13 mouse cellular contexts compared by ENCODE assay signal in the genomic region with DNA sequence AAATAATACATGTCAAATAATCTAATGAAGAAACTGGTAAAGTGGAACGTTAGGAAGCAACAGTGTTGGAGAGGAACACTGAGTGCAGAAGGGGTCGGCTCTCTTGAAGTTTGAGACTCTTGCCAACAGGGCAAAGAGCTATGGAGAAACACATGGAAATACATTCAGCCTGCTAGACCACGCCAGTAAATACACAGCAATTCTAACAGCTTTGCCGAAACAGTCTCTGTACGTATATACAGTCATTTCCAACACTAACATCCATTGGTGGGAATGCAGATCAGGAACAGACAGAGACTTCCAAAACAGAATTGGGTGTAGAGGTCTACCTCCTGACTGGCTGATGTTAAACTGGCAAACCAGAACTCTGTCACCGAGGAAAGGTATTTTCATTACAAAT. TPM values are rescaled to one million over a fixed set of nuclear protein-coding genes. Genes with fewer than 3 reads are reported as not detected.
A peak's percentile ranks its signal among the peaks of the same experiment; 100 is the strongest.
DNase-seq lines count a peak whose midpoint lies in the region; ATAC-seq lines count a peak whose summit lies in the region.
"Had no signal": no experiment of that assay in that cellular context is flagged by ENCODE, and none has a peak within 500 bp of the region (broad histone marks: within the 10 kb centered on the region; RNA-seq: fewer than 3 reads in every experiment).

No protein-coding gene starts in this region.

- H3K4me1 ChIP-seq in heart, embryonic 13.5 days = peaks cover 33% of the 10 kb centered on the region
- peaks cover 36% of the 10 kb centered on the region for H3K4me1 ChIP-seq in neural tube, embryonic 11.5 days (ENCODE audit: control insufficient read depth, insufficient read depth, low read length)
- peaks cover 70% of the 10 kb centered on the region for H3K4me1 ChIP-seq in limb, embryonic 10.5 days
- peaks cover 20% of the 10 kb centered on the region; the same call in 1 of the 2 replicates for H3K4me1 ChIP-seq in stomach, embryonic 16.5 days (ENCODE audit: control insufficient read depth, insufficient read depth, low read length)

- H3K27ac ChIP-seq in heart, embryonic 13.5 days (replicated peaks) = peak overlapping the region; percentile 81
- H3K27ac ChIP-seq in neural tube, embryonic 11.5 days (ENCODE audit: low read depth, low read length) = peak overlapping the region; percentile 71
- H3K27ac ChIP-seq in limb, embryonic 10.5 days = peak overlapping the region; percentile 89
- peak overlapping the region; percentile 43 for H3K27ac ChIP-seq in stomach, embryonic 16.5 days (ENCODE audit: low read length)

- DNase-seq in heart, postnatal 14 days = no peak
- no peak for DNase-seq in neural tube, embryonic 11.5 days (ENCODE audit: low spot score)
- no peak for DNase-seq in neural tube, embryonic 10.5 days (ENCODE audit: extremely low spot score, low spot score)
- DNase-seq in limb, embryonic 10.5 days (ENCODE audit: low spot score) = no peak
- DNase-seq in layer of hippocampus, postnatal 14 days (ENCODE audit: low spot score in 2 of 2) = no peak
- DNase-seq: B cell, adult 2 months; kidney, postnatal 14 days; liver; retina, postnatal 1 day had no signal

- no peak overlapping the region for H3K4me2 ChIP-seq in heart, embryonic 13.5 days
- H3K4me2 ChIP-seq in neural tube, embryonic 11.5 days (ENCODE audit: low read depth) = no peak overlapping the region
- H3K4me2 ChIP-seq in stomach, embryonic 16.5 days (ENCODE audit: low read depth, low read length) = no peak overlapping the region

- no peak for ATAC-seq in heart, embryonic 13.5 days (ENCODE audit: extremely low read depth, insufficient number of reproducible peaks, low FRiP score, low TSS enrichment)
- no peak for ATAC-seq in neural tube, embryonic 11.5 days (ENCODE audit: insufficient read depth, low FRiP score, low TSS enrichment)
- no peak for ATAC-seq in stomach, embryonic 16.5 days (ENCODE audit: insufficient read depth, low FRiP score)
- no peak for ATAC-seq in CD4-positive, CD25-positive, alpha-beta regulatory T cell, adult 4 months

- no peaks in the 10 kb centered on the region for H3K27me3 ChIP-seq in heart, embryonic 13.5 days (replicated peaks)
- H3K27me3 ChIP-seq in neural tube, embryonic 11.5 days (ENCODE audit: control insufficient read depth, insufficient read depth, low read length) = no peaks in the 10 kb centered on the region
- no peaks in the 10 kb centered on the region for H3K27me3 ChIP-seq in limb, embryonic 10.5 days (ENCODE audit: low read depth, poor library complexity, severe bottlenecking)
- H3K27me3 ChIP-seq in stomach, embryonic 16.5 days (ENCODE audit: control insufficient read depth, insufficient read depth, low read length) = no peaks in the 10 kb centered on the region

- intact Hi-C loops in heart, postnatal 14 days (cut with DNase I) = no loop called here

- H3K36me3 ChIP-seq in heart, embryonic 13.5 days = peaks cover 1% of the 10 kb centered on the region; the same call in 1 of the 2 replicates
- H3K36me3 ChIP-seq in neural tube, embryonic 11.5 days (ENCODE audit: control insufficient read depth, insufficient read depth, low read length) = no peaks in the 10 kb centered on the region
- peaks cover 38% of the 10 kb centered on the region for H3K36me3 ChIP-seq in limb, embryonic 10.5 days
- H3K36me3 ChIP-seq in stomach, embryonic 16.5 days (ENCODE audit: control insufficient read depth, insufficient read depth, low read length) = no peaks in the 10 kb centered on the region

- 80% methylated on average over 6 of the region's 6 CpGs for WGBS in heart, embryonic 13.5 days
- WGBS in neural tube, embryonic 11.5 days = 65% methylated on average over 6 of the region's 6 CpGs
- 86% methylated on average over 6 of the region's 6 CpGs for WGBS in limb, embryonic 10.5 days
- 56% methylated on average over 6 of the region's 6 CpGs for WGBS in stomach, embryonic 16.5 days

- no peaks in the 10 kb centered on the region for H3K9me3 ChIP-seq in heart, embryonic 13.5 days
- H3K9me3 ChIP-seq in neural tube, embryonic 11.5 days (ENCODE audit: control insufficient read depth, low read length) = no peaks in the 10 kb centered on the region
- H3K9me3 ChIP-seq in limb, embryonic 10.5 days (replicated peaks) = no peaks in the 10 kb centered on the region
- no peaks in the 10 kb centered on the region for H3K9me3 ChIP-seq in stomach, embryonic 16.5 days (replicated peaks; ENCODE audit: control insufficient read depth, low read length)

- H3K9ac ChIP-seq in heart, embryonic 13.5 days = no peak overlapping the region
- H3K9ac ChIP-seq in neural tube, embryonic 11.5 days (ENCODE audit: low read length) = no peak overlapping the region
- no peak overlapping the region for H3K9ac ChIP-seq in stomach, embryonic 16.5 days (ENCODE audit: low read length)

- no peak overlapping the region for H3K4me3 ChIP-seq in heart, embryonic 13.5 days
- no peak overlapping the region for H3K4me3 ChIP-seq in neural tube, embryonic 11.5 days (ENCODE audit: low read depth, low read length)
- no peak overlapping the region for H3K4me3 ChIP-seq in limb, embryonic 10.5 days
- no peak overlapping the region for H3K4me3 ChIP-seq in stomach, embryonic 16.5 days (replicated peaks; ENCODE audit: low read length)

RNA-seq across cellular contexts. Expression of gene Cpa1, which starts 14.5 kb away (rescaled TPM):
- 2.1 and 3.9 TPM in 2 replicates for polyA plus RNA-seq in heart, embryonic 13.5 days (2015; fragmentation: Nextera tagmentation; extraction: Ambion mirVana)
- total RNA-seq in heart, postnatal 14 days (2021) = 1 to 10 TPM; 1.0 to 2.4 TPM
- polyA plus RNA-seq in neural tube, embryonic 11.5 days (2014; fragmentation: Nextera tagmentation; extraction: Ambion mirVana) = 0.35 TPM in 1 of 2 replicates, not detected in the other
- polyA plus RNA-seq in limb, embryonic 10.5 days (2016; fragmentation: Nextera tagmentation; extraction: Ambion mirVana) = 0.38 TPM in 2 replicates
- 684 and 706 TPM in 2 replicates for polyA plus RNA-seq in stomach, embryonic 16.5 days (2015; fragmentation: Nextera tagmentation; extraction: Ambion mirVana)
- polyA plus RNA-seq in CD4-positive, CD25-positive, alpha-beta regulatory T cell, adult 4 months (2017; shearing (Covaris generic)) = not detected
- not detected for total RNA-seq in layer of hippocampus, postnatal 14 days (2021)
- total RNA-seq: gastrocnemius, adult 18-20 months had no signal

RNA-seq across cellular contexts. Expression of gene Cep41, which starts 40.0 kb away (rescaled TPM):
- polyA plus RNA-seq in heart, embryonic 13.5 days (2015; fragmentation: Nextera tagmentation; extraction: Ambion mirVana) = 11.0 and 12.2 TPM in 2 replicates
- total RNA-seq in heart, postnatal 14 days (2021) = 1 to 10 TPM; 2.9 to 3.1 TPM
- polyA plus RNA-seq in neural tube, embryonic 11.5 days (2014; fragmentation: Nextera tagmentation; extraction: Ambion mirVana) = 27.3 and 27.9 TPM in 2 replicates
- polyA plus RNA-seq in limb, embryonic 10.5 days (2016; fragmentation: Nextera tagmentation; extraction: Ambion mirVana) = 28.8 and 33.1 TPM in 2 replicates
- 8.8 and 11.6 TPM in 2 replicates for polyA plus RNA-seq in stomach, embryonic 16.5 days (2015; fragmentation: Nextera tagmentation; extraction: Ambion mirVana)
- polyA plus RNA-seq in CD4-positive, CD25-positive, alpha-beta regulatory T cell, adult 4 months (2017; shearing (Covaris generic)) = 10 to 100 TPM; 11.3 to 12.6 TPM
- 1 to 10 TPM; 4.9 to 6.7 TPM for total RNA-seq in layer of hippocampus, postnatal 14 days (2021)

RNA-seq across cellular contexts. Expression of gene Cpa5, which starts 42.7 kb away (rescaled TPM):
- 0.90 and 0.97 TPM in 2 replicates for polyA plus RNA-seq in heart, embryonic 13.5 days (2015; fragmentation: Nextera tagmentation; extraction: Ambion mirVana)
- not detected for total RNA-seq in heart, postnatal 14 days (2021)
- 0.50 TPM in 1 of 2 replicates, not detected in the other for polyA plus RNA-seq in neural tube, embryonic 11.5 days (2014; fragmentation: Nextera tagmentation; extraction: Ambion mirVana)
- 0.23 and 0.35 TPM in 2 replicates for polyA plus RNA-seq in limb, embryonic 10.5 days (2016; fragmentation: Nextera tagmentation; extraction: Ambion mirVana)
- polyA plus RNA-seq in stomach, embryonic 16.5 days (2015; fragmentation: Nextera tagmentation; extraction: Ambion mirVana) = 0.21 and 0.24 TPM in 2 replicates
- not detected for polyA plus RNA-seq in CD4-positive, CD25-positive, alpha-beta regulatory T cell, adult 4 months (2017; shearing (Covaris generic))
- total RNA-seq in layer of hippocampus, postnatal 14 days (2021) = not detected
- total RNA-seq: gastrocnemius, adult 18-20 months had no signal

Comparison
In these comparisons a context has a peak if more than half of its experiments do, and no peak if none do; other contexts are left out.
1. RNA of gene Cpa1, which starts 14.5 kb away (polyA plus RNA-seq): 684 to 706 TPM in stomach, embryonic 16.5 days; 2.1 to 3.9 TPM in heart, embryonic 13.5 days, 0.38 TPM in limb, embryonic 10.5 days, not detected in CD4-positive, CD25-positive, alpha-beta regulatory T cell, adult 4 months and 0.35 TPM in neural tube, embryonic 11.5 days; every median in the first group is over 100 times any median in the second.
2. Peak in every context shown above with its lines, with median percentiles within 50 percentile points of each other: H3K27ac ChIP-seq.